Mouse (Mus musculus) cerebellum, adult 2 months (tissue): ENCODE measurements around the gene Brcc3. TPM values are rescaled to one million over a fixed set of nuclear protein-coding genes. Genes with fewer than 3 reads are reported as not detected.

ENCODE experiments used
- DNase-seq, 2 experiments: peaks; one replicate each; pipeline ENCODE4 v3.0.0; 2021
- H3K27ac ChIP-seq: fragments of 200-500 bp; 2 replicates; pipeline ENCODE4 v1.5.1; 2012; ENCODE audit warnings: low read length, control low read depth, inconsistent platforms; ENCODE audit not compliant: insufficient read depth
- H3K27me3 ChIP-seq: fragments of 200-500 bp; 2 replicates; pipeline ENCODE4 v1.6.1; 2012; ENCODE audit warnings: inconsistent platforms, mild to moderate bottlenecking, low read length, moderate library complexity; ENCODE audit not compliant: control insufficient read depth, insufficient read depth
- H3K4me1 ChIP-seq: fragments of 200-500 bp; 2 replicates; pipeline ENCODE4 v1.6.1; 2011; ENCODE audit warnings: low read length; ENCODE audit not compliant: control insufficient read depth, insufficient read depth
- H3K4me3 ChIP-seq: fragments of 200-500 bp; replicated peaks from 2 replicates; pipeline ENCODE3; 2011; ENCODE audit warnings: mild to moderate bottlenecking, low read depth, low read length, control low read depth; ENCODE audit not compliant: insufficient read depth
- CTCF ChIP-seq: fragments of 200-500 bp; IDR thresholded peaks from 2 replicates; pipeline ENCODE4 v1.5.1; 2011; ENCODE audit warnings: low read depth, mild to moderate bottlenecking, control low read depth, low read length, moderate library complexity, borderline replicate concordance; ENCODE audit not compliant: insufficient read depth
- POLR2A ChIP-seq: fragments of 200-500 bp; IDR thresholded peaks from 2 replicates; pipeline ENCODE4 v1.6.1; 2011; ENCODE audit warnings: low read length, control low read depth, borderline replicate concordance; ENCODE audit not compliant: insufficient read depth
- WGBS: fragments of 180-500 bp; shearing (Covaris S2); methylation state at CpG from one replicate; pipeline ENCODE4 v1.1.7; 2018; 5-methylcytosine and 5-hydroxymethylcytosine counted together
- polyA plus RNA-seq: library from polyadenylated mRNA; depleted of rRNA; stranded (reverse); fragments of >200 nt; gene quantifications from 2 replicates; pipeline ENCODE4 v1.2.3, GENCODE M21; 2012; rRNA removed

Brcc3 gene
- polyA plus RNA-seq: 24.9 and 26.4 TPM in 2 replicates

- 4% methylated on average over 52 of the region's 52 CpGs for WGBS
- Histone ChIP-seq H3K4me1 (no peaks in the 10 kb centered on the region), H3K4me3 (peak within 1 kb of the TSS; percentile 84), H3K27me3 (no peaks in the 10 kb centered on the region), H3K27ac (peak within 1 kb of the TSS; percentile 68; the same call in 1 of the 2 replicates)
- TF ChIP-seq POLR2A (peak; percentile 75; the same call in 1 of the 2 replicates), CTCF (no peak)
- DNase-seq: peak; percentile 88 to 92
Observed at GRCm38 (mm10) chrX:75415936-75416785, at the start of gene Brcc3, which contains the start of the genes Cmc4 and Mtcp1. TSS of gene Brcc3 (plus strand) at chrX:75416628. TSS of gene Cmc4 (minus strand) at chrX:75416584. TSS of gene Mtcp1 (minus strand) at chrX:75416588.

- DNase-seq: no peak
- no peak overlapping the region for H3K27ac ChIP-seq
- no peak overlapping the region for H3K4me3 ChIP-seq
- H3K4me1 ChIP-seq: no peaks in the 10 kb centered on the region
- H3K27me3 ChIP-seq: no peaks in the 10 kb centered on the region
- TF ChIP-seq POLR2A (no peak), CTCF (no peak)
Observed at GRCm38 (mm10) chrX:75370197-75370596, 46.2 kb upstream of the Brcc3 start.

- WGBS: 52% methylated on average over 2 of the region's 2 CpGs
- Histone ChIP-seq H3K27ac (no peak overlapping the region), H3K27me3 (no peaks in the 10 kb centered on the region), H3K4me1 (no peaks in the 10 kb centered on the region), H3K4me3 (no peak overlapping the region)
- no peak for DNase-seq
- no peak for TF ChIP-seq CTCF
- no peak for TF ChIP-seq POLR2A
Observed at GRCm38 (mm10) chrX:75372666-75373425, 43.6 kb upstream of the Brcc3 start.

GRCm38 (mm10) chrX:75376815-75377214 is 39.6 kb upstream of the Brcc3 start:
- Histone ChIP-seq H3K4me3 (no peak overlapping the region), H3K27me3 (no peaks in the 10 kb centered on the region), H3K4me1 (no peaks in the 10 kb centered on the region), H3K27ac (no peak overlapping the region)
- TF ChIP-seq POLR2A (no peak), CTCF (no peak)
- DNase-seq: no peak

GRCm38 (mm10) chrX:75381176-75381575 is 35.3 kb upstream of the Brcc3 start:
- H3K27me3 ChIP-seq: no peaks in the 10 kb centered on the region
- no peaks in the 10 kb centered on the region for H3K4me1 ChIP-seq
- 88% methylated on average over 1 of the region's 1 CpGs for WGBS
- no peak overlapping the region for H3K4me3 ChIP-seq
- no peak overlapping the region for H3K27ac ChIP-seq
- TF ChIP-seq POLR2A: no peak
- no peak for TF ChIP-seq CTCF
- DNase-seq: no peak

GRCm38 (mm10) chrX:75381699-75382098 is 34.7 kb upstream of the Brcc3 start:
- 59% methylated on average over 5 of the region's 5 CpGs for WGBS
- peak in 1 of 2 experiments; percentile 0 for DNase-seq
- Histone ChIP-seq H3K27me3 (no peaks in the 10 kb centered on the region), H3K27ac (no peak overlapping the region), H3K4me3 (peak overlapping the region; percentile 99), H3K4me1 (no peaks in the 10 kb centered on the region)
- TF ChIP-seq POLR2A (no peak), CTCF (no peak)

- H3K27me3 ChIP-seq: no peaks in the 10 kb centered on the region
- peak; percentile 63 to 82 for DNase-seq
- WGBS: 3% methylated on average over 25 of the region's 25 CpGs
- peak within 1 kb of the TSS; percentile 99 for H3K4me3 ChIP-seq
- TF ChIP-seq CTCF: no peak
- TF ChIP-seq POLR2A: no peak
- no peaks in the 10 kb centered on the region for H3K4me1 ChIP-seq
- H3K27ac ChIP-seq: peak within 1 kb of the TSS; percentile 87
Observed at GRCm38 (mm10) chrX:75382195-75382771, 34.1 kb upstream of the Brcc3 start, which contains the start of the genes Fundc2 and F8. TSS of gene Fundc2 (plus strand) at chrX:75382399. TSS of gene F8 (minus strand) at chrX:75382615.
